Mouse (Mus musculus) C2C12 (cell line): ENCODE measurements at regions not wholly inside any gene's neighbourhood (a gene's known extent, or its start where the extent isn't known, plus 50 kb on each side); places are given as distances from the start of the nearest gene placed in this dataset.

Source experiments
- H3K27me3 ChIP-seq: one replicate; pipeline ENCODE4 v1.6.1; 2011; ENCODE audit not compliant: control insufficient read depth, insufficient read depth, insufficient read length
- H3K36me3 ChIP-seq: one replicate; pipeline ENCODE4 v1.6.1; 2011; ENCODE audit not compliant: control insufficient read depth, insufficient read depth
- H3K4me3 ChIP-seq: one replicate; pipeline ENCODE4 v1.5.1; 2011; ENCODE audit warnings: mild to moderate bottlenecking, control low read depth; ENCODE audit not compliant: poor library complexity, insufficient read depth, severe bottlenecking
- H3K79me2 ChIP-seq: one replicate; pipeline ENCODE4 v1.6.1; 2011; ENCODE audit not compliant: control insufficient read depth, insufficient read depth
- H3K79me3 ChIP-seq: one replicate; pipeline ENCODE4 v1.6.1; 2011; ENCODE audit warnings: low read depth, control low read depth
- H3ac ChIP-seq: one replicate; pipeline ENCODE3; 2011; ENCODE audit warnings: low read depth; ENCODE audit not compliant: control insufficient read depth, insufficient read length
- CEBPB ChIP-seq: IDR thresholded peaks from one replicate; pipeline ENCODE4 v1.6.1; 2011; ENCODE audit warnings: low read depth, mild to moderate bottlenecking, control low read depth, moderate library complexity
- CTCF ChIP-seq: IDR thresholded peaks from one replicate; pipeline ENCODE4 v1.5.1; 2011; ENCODE audit not compliant: control insufficient read depth, insufficient read depth, insufficient read length
- FOSL1 ChIP-seq: IDR thresholded peaks from one replicate; pipeline ENCODE4 v1.8.0; 2011; ENCODE audit warnings: mild to moderate bottlenecking, low read length; ENCODE audit not compliant: poor library complexity, insufficient read depth, severe bottlenecking
- MAX ChIP-seq: IDR thresholded peaks from one replicate; pipeline ENCODE4 v1.6.1; 2011; ENCODE audit warnings: mild to moderate bottlenecking, control low read depth
- MYOD1 ChIP-seq: IDR thresholded peaks from one replicate; pipeline ENCODE4 v1.6.1; 2011; ENCODE audit warnings: low read depth; ENCODE audit not compliant: control insufficient read depth, insufficient read length
- MYOG ChIP-seq: IDR thresholded peaks from one replicate; pipeline ENCODE4 v1.6.1; 2011; ENCODE audit not compliant: control insufficient read depth, insufficient read length; ENCODE audit errors: extremely low read depth
- USF1 ChIP-seq: IDR thresholded peaks from one replicate; pipeline ENCODE4 v1.6.1; 2011; ENCODE audit warnings: low read depth, mild to moderate bottlenecking, control low read depth, moderate library complexity

DNA sequence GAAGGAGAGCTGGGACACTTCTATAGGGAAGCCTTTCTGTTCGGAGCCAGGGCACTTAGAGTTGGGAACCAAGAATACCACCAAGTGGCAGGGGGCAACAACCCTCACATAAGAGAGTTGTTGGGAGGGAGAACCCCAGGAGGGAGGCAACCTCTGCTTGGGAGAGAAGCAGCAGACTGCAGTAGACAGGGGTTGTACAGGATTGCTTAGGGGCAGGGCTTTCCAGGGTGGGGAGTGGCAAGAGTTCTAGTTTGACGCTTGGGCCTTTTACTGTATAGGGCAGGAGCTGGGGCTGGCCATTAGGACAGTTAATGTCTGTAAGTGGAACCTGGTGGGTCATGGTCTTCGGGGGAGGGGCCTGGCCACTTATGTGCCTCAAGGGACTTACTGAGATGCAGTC, 57.1 kb upstream of the Ssx2ip start:
- Histone ChIP-seq H3ac (no peak overlapping the region), H3K79me3 (no peaks in the 10 kb centered on the region), H3K36me3 (no peaks in the 10 kb centered on the region), H3K79me2 (no peaks in the 10 kb centered on the region), H3K4me3 (no peak overlapping the region), H3K27me3 (no peaks in the 10 kb centered on the region)
- TF ChIP-seq USF1 (no peak), MYOD1 (no peak), MYOG (no peak), MAX (no peak), CTCF (no peak), FOSL1 (no peak), CEBPB (no peak)

DNA sequence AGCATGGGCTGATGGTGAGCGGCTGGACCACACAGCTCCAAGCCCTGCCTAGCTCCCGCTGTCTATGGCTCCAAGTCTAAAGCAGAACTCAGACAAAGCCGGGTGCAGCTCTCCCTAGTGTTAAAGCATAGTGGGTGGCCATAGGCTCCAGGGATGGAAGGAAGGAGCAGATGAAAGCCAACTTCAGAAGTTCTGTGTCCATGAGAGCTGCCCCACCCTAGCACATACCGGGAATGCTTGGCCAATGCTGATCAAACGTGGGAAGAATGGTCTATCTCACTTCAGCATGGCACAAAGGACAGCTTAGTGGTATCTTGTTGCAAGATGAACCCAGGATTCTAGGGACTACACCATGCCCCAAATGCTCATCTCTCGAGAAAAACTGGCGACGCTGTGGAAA, 55.5 kb upstream of the Ssx2ip start:
- Histone ChIP-seq H3K79me3 (no peaks in the 10 kb centered on the region), H3ac (no peak overlapping the region), H3K79me2 (no peaks in the 10 kb centered on the region), H3K36me3 (no peaks in the 10 kb centered on the region), H3K4me3 (no peak overlapping the region), H3K27me3 (no peaks in the 10 kb centered on the region)
- TF ChIP-seq FOSL1 (no peak), CEBPB (no peak), USF1 (no peak), MYOG (no peak), MYOD1 (no peak), CTCF (no peak), MAX (no peak)

DNA sequence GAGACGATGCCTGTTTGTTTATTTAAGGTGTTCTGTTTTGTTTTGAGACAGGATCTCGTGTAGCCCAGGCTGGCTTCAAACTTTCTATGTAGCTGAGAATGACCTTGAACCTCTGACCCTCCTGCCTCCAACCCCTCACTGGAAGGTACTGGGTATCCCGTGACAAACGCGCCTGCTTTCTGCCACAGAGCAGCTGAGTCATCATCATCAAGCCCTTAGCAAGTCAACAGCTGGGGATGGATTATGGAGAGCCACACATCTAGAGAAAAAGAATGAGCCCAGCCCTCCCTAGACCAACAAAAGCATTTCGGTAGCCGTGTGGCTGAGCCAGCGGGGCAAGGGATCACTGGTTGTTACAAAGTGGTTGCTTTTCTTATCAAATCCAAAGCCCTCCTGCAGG, 55.0 kb upstream of the Ssx2ip start:
- no peaks in the 10 kb centered on the region for H3K36me3 ChIP-seq
- H3ac ChIP-seq = no peak overlapping the region
- H3K79me3 ChIP-seq = no peaks in the 10 kb centered on the region
- H3K27me3 ChIP-seq = no peaks in the 10 kb centered on the region
- H3K4me3 ChIP-seq = no peak overlapping the region
- no peaks in the 10 kb centered on the region for H3K79me2 ChIP-seq
- TF ChIP-seq CTCF = no peak
- TF ChIP-seq FOSL1 = no peak
- no peak for TF ChIP-seq MYOD1
- no peak for TF ChIP-seq CEBPB
- TF ChIP-seq MAX = no peak
- no peak for TF ChIP-seq MYOG
- TF ChIP-seq USF1 = no peak

DNA sequence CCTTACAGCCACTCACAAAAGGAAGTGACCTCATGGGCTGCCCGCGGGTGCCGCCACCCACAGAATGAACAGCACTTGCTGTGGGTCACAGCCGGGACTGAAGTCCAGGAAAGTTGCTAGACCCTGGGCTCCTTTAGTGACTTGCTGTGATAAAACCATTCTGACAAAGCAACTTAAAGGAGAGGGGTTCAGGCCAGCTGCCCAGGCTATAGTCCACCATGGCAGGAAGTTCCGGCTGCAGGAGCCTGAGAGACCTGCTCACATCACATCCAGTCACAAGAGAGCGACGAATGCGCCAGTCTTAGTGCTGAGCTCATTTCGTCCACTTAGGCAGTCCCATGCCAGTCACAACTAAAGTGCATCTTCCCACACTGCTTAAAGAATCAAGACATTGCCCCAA, 54.3 kb upstream of the Ssx2ip start:
- Histone ChIP-seq H3K27me3 (no peaks in the 10 kb centered on the region), H3K4me3 (no peak overlapping the region), H3K79me3 (no peaks in the 10 kb centered on the region), H3K36me3 (no peaks in the 10 kb centered on the region), H3K79me2 (no peaks in the 10 kb centered on the region), H3ac (no peak overlapping the region)
- no peak for TF ChIP-seq MAX
- no peak for TF ChIP-seq MYOG
- no peak for TF ChIP-seq CEBPB
- no peak for TF ChIP-seq CTCF
- no peak for TF ChIP-seq MYOD1
- TF ChIP-seq USF1 = no peak
- TF ChIP-seq FOSL1 = no peak

DNA sequence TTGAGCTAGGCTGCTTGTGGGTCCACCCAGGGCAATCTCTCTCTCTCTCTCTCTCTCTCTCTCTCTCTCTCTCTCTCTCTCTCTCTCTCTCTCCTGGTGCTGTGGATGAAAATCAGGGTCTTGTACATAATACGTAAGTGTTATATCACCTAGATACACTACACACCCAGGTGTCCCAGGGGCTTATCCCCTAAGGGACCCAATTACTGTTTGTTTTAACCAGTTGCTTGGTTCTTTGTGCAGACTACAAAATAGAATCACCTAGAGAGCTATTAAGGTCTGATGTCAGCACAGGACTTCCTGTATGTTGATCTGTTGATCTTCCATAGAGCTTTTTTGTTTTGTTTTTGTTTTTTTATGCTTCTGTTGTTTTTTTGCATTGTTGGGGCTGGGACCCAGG, 53.0 kb upstream of the Ssx2ip start:
- Histone ChIP-seq H3K27me3 (no peaks in the 10 kb centered on the region), H3K79me3 (no peaks in the 10 kb centered on the region), H3ac (no peak overlapping the region), H3K4me3 (no peak overlapping the region), H3K79me2 (no peaks in the 10 kb centered on the region), H3K36me3 (no peaks in the 10 kb centered on the region)
- no peak for TF ChIP-seq MYOD1
- TF ChIP-seq MYOG = no peak
- TF ChIP-seq USF1 = no peak
- TF ChIP-seq FOSL1 = no peak
- no peak for TF ChIP-seq MAX
- TF ChIP-seq CTCF = no peak
- no peak for TF ChIP-seq CEBPB

DNA sequence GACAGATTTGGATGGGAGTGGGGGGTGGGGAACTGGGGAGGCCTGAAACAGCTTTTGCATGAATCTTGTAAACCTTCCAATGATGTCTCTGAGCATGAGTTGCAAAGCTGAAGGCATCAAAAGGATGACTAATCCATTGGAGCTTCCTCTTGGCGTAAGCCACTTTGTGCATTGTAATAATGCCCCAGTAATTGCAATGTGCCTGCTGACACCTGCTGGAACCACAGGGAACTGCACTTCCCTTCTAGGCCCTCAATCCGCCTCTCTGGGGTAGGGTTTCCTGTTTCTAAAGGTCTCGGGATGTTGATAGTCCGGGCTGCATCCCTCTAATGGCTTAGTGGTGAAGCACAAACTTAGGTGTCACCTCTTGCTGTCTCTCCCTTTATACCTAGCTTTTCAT, 52.3 kb upstream of the Ssx2ip start:
- H3ac ChIP-seq = no peak overlapping the region
- no peaks in the 10 kb centered on the region for H3K36me3 ChIP-seq
- H3K4me3 ChIP-seq = no peak overlapping the region
- H3K27me3 ChIP-seq = no peaks in the 10 kb centered on the region
- H3K79me3 ChIP-seq = no peaks in the 10 kb centered on the region
- no peaks in the 10 kb centered on the region for H3K79me2 ChIP-seq
- no peak for TF ChIP-seq USF1
- TF ChIP-seq CTCF = no peak
- TF ChIP-seq MYOD1 = no peak
- no peak for TF ChIP-seq CEBPB
- TF ChIP-seq FOSL1 = no peak
- TF ChIP-seq MAX = no peak
- TF ChIP-seq MYOG = no peak
